Mouse (Mus musculus): ENCODE results near the gene Ldb2.
A peak's percentile ranks its signal among the peaks of the same experiment; 100 is the strongest.

The Ldb2 gene

GRCm38 (mm10) chr5:44714508-44714907 lies 85.0 kb downstream of the Ldb2 start:
- DNase-seq, result no peak

DNA sequence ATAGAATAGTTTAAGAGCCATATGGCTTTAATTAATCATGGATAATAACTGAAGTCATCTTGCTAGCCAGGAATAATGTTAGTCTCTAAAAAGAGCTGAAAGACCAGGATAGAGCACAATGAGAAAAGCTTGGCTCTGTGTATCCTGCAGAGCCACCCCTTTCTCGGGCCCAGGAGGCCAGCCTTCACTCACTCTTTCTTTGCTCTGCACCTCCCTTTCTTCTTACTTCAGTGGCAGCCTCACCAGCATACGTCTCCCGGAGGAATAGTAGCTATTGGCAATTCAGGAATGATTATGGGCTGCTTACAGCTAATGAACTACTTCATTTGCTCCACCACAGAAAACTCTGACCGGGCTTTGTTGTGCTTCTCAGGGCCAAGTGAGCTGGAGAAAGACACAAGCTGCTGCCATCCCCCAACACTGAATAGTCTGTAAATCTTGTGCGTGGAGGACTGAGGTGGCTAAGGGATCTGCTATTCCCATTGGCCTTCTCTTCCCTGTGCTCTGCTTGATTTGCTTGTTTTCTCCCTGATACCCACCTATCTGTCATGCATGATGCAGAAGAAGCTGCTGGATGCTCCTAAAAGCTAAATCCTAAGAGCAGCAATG lies 86.2 kb downstream of the Ldb2 start:
- DNase-seq, result peak; percentile 56

GRCm38 (mm10) chr5:44711211-44711610 lies 88.3 kb downstream of the Ldb2 start:
- DNase-seq, result peak; percentile 92

GRCm38 (mm10) chr5:44710132-44710871 lies 89.2 kb downstream of the Ldb2 start:
- peak; percentile 74 for DNase-seq

DNA sequence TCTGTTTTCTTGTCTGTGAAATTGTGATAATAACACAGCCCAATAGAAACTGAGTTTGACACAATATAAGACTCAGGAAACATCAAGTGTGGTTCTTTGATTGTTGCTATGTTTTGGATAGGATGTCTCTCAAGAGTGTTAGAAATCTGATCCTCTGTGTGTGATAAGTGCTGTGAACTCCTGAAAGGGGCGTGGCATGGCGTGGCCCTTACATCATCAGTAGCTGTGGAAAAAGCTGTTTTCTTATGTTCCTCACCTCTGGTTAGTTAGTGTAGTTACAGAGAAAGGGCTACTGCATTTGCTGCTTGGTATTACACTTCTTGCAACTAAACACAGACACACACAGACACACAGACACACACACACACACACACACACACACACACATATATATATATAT lies 90.2 kb downstream of the Ldb2 start:
- peak; percentile 59 for DNase-seq

DNA sequence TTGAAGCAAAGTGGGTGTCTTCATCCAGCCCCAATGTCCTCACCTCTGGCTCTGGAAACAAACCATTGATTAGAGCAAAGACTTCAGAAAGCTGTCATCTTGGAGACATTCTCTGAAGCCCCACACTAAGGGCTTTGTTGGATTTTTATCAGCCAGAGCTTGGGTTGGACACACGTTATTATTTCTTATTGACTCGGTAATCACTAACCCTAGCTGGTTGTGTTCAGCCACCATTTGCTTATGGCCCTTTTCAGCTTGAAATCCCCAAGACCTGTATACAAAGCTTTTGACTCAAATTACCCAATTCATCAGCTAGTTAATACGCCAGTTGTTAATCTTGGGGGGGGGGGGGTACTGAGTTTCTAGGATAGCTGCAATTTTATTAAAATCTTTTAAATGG lies 91.5 kb downstream of the Ldb2 start:
- peak; percentile 60 for DNase-seq

DNA sequence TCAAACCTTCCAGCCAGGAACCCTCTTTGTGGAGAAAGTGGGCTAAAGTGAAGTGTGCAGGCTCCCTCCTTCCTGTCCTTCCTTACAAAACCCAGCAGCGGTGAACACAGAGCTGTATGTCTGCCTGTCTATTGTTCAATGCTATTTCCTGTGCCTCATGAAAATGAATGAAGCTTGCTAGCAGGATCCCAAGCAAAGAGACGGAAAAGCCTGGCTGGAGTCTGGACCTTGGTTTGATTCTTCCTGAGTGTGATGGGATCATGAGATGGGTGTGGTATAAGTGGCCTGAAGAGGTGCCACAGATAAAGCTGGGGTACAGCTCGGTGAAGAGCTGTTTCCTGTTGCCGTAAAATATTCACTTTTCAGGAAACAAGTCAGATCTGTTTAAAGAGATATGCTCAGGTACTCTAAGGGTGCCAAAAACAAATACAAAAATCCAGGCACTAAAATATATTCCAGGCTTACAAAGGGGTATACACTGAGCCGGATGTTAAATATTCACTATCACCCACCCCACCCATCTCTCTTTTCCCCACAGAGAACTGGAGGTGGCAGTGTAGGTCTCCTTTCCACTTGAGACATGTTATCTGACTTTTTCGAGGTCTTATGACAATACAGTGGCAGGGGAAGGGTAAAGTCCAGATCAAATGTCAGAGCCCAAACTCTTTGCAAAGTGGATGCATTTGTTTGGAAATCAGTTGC lies 92.3 kb downstream of the Ldb2 start:
- DNase-seq, result peak; percentile 98

GRCm38 (mm10) chr5:44697993-44698392 lies 101.5 kb downstream of the Ldb2 start:
- DNase-seq, result no peak

- DNase-seq, result no peak
These were observed 102.9 kb downstream of the Ldb2 start for GRCm38 (mm10) chr5:44696548-44696947.

DNA sequence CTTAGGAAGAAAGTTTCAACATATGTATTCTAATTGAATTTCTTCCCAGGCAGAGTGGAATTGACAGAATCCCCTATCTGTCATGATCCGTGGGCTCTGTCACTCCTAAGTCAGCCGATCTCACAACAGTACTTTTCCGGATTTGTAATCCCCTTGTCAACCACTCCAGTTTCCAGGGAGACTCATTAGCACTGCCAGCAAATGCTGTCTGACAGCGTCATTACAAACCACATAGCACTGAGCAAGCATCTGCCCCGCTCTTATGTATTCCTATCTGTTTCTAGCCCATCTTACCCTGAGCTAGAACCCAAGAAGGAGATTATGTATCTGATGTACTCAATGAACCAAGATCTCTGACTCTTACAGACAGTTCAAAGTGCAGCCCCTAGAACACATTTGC lies 105.8 kb downstream of the Ldb2 start:
- no peak for DNase-seq

- DNase-seq, result peak; percentile 82
These were observed 113.1 kb downstream of the Ldb2 start for GRCm38 (mm10) chr5:44686344-44686743.

DNA sequence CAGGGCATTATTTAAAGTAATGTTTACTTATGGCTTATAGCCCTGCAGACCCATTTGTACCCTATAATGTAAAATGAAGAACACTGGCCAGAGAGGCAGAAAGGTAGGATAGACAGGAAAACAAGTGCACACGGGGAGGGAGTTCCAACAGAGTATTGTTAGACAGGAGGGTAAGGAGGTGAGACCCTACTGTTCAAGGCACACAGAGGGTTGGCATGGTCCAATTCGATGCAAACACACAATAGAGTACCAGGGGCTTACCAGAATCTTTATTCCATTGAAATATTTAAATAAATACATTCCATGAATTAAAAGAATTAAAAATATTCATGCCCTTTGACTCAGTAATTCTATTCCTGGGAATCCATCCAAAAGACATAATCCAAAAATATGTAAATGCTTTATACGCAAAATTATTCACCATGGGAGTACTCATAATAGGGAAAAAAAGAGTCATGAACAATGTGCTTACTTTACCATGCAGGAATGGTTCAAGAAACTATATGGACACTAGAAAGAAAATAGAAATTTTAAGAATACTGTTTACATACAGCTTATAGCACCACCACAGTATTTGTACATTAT lies 118.3 kb downstream of the Ldb2 start:
- DNase-seq, result peak; percentile 10

GRCm38 (mm10) chr5:44677814-44678213 lies 121.7 kb downstream of the Ldb2 start:
- peak; percentile 14 for DNase-seq

- DNase-seq, result peak; percentile 31
These were observed 123.2 kb downstream of the Ldb2 start for GRCm38 (mm10) chr5:44676145-44676754.

DNA sequence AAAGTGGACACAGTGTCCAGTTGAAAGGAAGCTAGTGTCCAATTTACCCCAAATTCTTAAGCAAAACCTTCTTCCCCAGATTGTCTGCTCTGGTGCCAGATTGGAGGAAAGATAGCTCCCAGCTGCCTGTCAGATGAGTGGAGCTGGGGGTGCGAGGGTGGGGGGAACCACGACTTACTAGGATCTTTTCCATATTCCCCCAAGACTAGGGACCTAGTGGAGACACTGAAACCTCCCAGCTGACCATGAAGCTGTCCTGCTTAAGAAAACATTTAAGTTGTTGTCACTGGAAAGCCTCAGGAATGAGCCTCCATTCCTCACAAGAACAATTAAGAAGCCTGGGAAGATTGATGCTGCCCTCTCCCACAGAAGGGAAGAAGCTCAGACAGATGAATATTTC lies 129.1 kb downstream of the Ldb2 start:
- peak; percentile 90 for DNase-seq

GRCm38 (mm10) chr5:44667907-44668306 lies 131.6 kb downstream of the Ldb2 start:
- DNase-seq, result peak; percentile 88

DNA sequence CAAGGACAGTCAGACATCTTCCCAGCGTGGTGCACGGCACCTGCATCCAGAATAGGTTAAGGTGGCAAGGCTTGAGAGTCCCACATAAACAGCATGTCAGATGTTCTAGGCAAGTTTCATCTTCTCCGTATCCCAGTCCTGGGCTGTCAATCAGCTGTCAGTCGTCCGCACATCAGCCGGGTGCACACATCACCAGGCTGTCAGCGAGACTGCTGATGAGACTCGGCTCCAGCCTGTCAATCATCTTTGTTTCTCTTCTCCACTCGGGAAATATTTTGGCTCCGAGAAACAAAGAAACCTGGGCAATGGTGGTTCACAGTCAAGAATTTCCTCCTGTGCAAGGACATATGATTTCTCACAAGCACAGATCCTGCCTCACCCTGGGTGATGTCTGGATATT lies 132.1 kb downstream of the Ldb2 start:
- peak; percentile 68 for DNase-seq

DNA sequence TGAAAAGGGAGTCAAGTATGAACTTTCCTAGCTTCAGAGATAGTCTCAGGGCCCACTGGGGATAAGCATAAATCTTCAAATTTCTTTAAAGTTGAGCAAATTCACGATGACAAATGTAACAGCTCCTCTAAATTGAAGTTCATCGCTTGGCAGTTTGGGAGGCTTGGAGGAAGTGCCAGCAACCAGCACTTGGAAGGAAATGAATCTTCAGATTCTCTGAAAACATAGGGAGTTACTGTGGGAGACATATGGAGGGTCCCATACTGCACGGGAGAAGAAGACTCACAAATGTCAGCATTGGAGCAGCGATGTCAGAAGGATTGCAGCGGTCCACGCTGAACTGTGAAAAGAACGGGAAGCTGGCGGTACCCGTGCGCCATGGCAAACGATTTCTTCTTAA lies 139.8 kb downstream of the Ldb2 start:
- DNase-seq, result peak; percentile 43

- DNase-seq, result no peak
These were observed 142.8 kb downstream of the Ldb2 start for GRCm38 (mm10) chr5:44656707-44657106.

DNA sequence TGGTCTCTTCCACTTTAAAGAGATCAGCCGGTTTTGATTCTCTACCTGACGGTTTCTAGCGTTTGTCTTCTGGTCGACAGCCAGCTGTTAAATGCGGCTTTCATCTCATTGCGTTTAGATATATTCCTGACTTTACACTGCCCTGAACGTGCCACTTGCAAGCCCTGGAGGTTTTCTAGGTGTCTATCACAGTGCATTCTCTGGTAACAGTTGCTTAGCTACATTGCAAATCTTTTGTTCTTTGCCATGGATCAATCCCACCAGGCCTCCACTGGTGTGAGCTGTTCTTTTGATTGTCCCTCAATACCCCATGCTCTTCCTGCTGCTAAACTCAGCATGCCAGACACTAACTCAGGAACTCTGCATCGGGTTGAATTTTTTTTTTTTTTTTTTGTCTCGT lies 145.1 kb downstream of the Ldb2 start:
- peak; percentile 46 for DNase-seq

DNA sequence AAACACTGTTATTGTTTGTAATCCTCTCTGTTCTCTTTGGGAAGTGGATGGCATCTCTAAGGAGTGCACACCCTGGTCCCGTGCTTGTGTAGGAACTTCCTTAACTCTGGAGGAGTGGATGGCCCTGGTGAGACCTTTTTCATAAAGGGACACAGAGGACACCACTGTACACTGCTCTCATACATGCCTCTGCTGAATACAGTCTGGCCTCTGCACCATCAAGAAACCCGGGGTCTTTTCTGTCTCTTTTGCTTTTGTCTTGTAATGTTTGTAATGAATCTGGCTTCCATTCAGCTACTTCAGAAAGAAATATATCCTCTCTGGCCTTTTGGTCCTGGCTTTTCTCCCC lies 152.7 kb downstream of the Ldb2 start:
- peak; percentile 71 for DNase-seq

DNA sequence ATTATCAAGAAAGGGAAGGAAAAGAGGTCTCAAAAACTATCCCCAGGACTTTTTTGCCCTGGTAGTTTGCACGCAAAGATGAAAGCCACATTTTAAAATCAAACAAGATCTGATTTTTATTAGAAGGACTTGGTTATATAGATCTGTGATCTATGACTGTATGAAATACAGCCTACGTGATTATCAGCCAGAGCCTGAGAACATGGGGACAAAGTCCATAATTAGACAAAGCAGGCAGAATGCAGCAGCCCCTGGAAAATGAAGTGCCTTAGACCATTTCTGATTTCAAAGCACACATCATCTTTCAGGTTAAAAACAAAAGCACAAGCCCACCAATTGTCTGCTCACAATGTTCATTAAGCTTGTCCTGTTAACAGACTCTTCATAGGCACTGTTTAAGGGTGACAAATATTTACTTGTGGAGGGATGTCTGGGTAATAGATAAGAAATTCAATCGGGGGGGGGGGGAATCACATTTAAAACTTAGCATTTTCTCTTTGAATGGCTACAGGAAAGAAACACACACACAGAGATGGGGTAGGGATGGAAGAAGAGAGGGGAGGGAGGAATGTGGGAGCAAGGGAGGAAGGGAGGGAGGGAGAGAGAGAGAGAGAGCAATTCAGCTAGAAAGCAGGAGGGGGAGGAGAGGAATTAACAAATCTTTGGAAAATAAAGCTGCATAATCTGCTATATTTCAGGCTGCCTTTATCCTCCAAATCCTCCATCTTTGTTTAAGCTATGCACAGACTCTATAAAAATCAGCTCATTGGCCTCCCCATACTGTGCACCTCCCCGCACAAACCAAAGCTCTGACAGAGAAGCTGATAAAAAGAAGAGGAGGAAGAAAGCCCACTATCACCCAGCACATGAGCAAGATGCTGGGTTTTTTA lies 153.3 kb downstream of the Ldb2 start:
- DNase-seq, result peak; percentile 8
